Mouse (Mus musculus) C2C12 (cell line): ENCODE data around the gene Lmx1b.

Experiments used
- CTCF ChIP-seq: IDR thresholded peaks from one replicate; pipeline ENCODE4 v1.5.1; 2011; ENCODE audit not compliant: control insufficient read depth, insufficient read depth, insufficient read length
- MAX ChIP-seq: IDR thresholded peaks from one replicate; pipeline ENCODE4 v1.6.1; 2011; ENCODE audit warnings: mild to moderate bottlenecking, control low read depth
- USF1 ChIP-seq: IDR thresholded peaks from one replicate; pipeline ENCODE4 v1.6.1; 2011; ENCODE audit warnings: low read depth, mild to moderate bottlenecking, control low read depth, moderate library complexity

- TF ChIP-seq USF1 = no peak
- no peak for TF ChIP-seq CTCF
- no peak for TF ChIP-seq MAX
These were observed 43.3 kb upstream of the Lmx1b start for GRCm38 (mm10) chr2:33683594-33683993.
